Mouse (Mus musculus) heart, embryonic 14.5 days (tissue): ENCODE data around the gene Mak. TPM values are rescaled to one million over a fixed set of nuclear protein-coding genes. Genes with fewer than 3 reads are reported as not detected.
A peak's percentile ranks its signal among the peaks of the same experiment; 100 is the strongest.

ENCODE experiments used
- ATAC-seq: fragments of 200-750 bp; cut with Nextera tagmentation; 2 replicates; pipeline ENCODE4 v1.8.0; 2017; ENCODE audit warnings: low read depth, moderate TSS enrichment; ENCODE audit not compliant: insufficient number of reproducible peaks, insufficient read depth, low FRiP score
- H3K27ac ChIP-seq, 2 experiments: fragments of 200-500 bp in 1 of 2; fragments of 300-500 bp in 1 of 2; sonication (generic) in 1 of 2; replicated peaks in 1 of 2; 2 replicates each; pipeline ENCODE4 v1.5.1; 2012 to 2014; ENCODE audit warnings: low read depth in 2 of 2, low read length in 2 of 2, control low read depth in 1 of 2, mild to moderate bottlenecking in 1 of 2, mixed read lengths in 1 of 2; ENCODE audit not compliant: control insufficient read depth in 1 of 2, insufficient read depth in 1 of 2
- H3K27me3 ChIP-seq: fragments of 300-500 bp; sonication (generic); 2 replicates; pipeline ENCODE4 v1.6.1; 2014; ENCODE audit warnings: mild to moderate bottlenecking, low read length, control low read depth; ENCODE audit not compliant: control insufficient read depth, insufficient read depth
- H3K36me3 ChIP-seq: fragments of 300-500 bp; sonication (generic); 2 replicates; pipeline ENCODE4 v1.6.1; 2014; ENCODE audit warnings: mild to moderate bottlenecking, control low read depth, low read length, mixed read lengths; ENCODE audit not compliant: control insufficient read depth, insufficient read depth
- H3K4me1 ChIP-seq, 2 experiments: fragments of 200-500 bp in 1 of 2; fragments of 300-500 bp in 1 of 2; sonication (generic) in 1 of 2; 2 replicates each; pipeline ENCODE4 v1.6.1; 2012 to 2014; ENCODE audit warnings: low read length in 2 of 2, control low read depth in 1 of 2, mixed read lengths in 1 of 2; ENCODE audit not compliant: control insufficient read depth in 2 of 2, insufficient read depth in 2 of 2
- H3K4me2 ChIP-seq: fragments of 300-500 bp; sonication (generic); 2 replicates; pipeline ENCODE4 v1.6.1; 2014; ENCODE audit warnings: mild to moderate bottlenecking, low read length
- H3K4me3 ChIP-seq, 2 experiments: fragments of 200-500 bp in 1 of 2; fragments of 300-500 bp in 1 of 2; sonication (generic) in 1 of 2; 2 replicates each; pipeline ENCODE4 v1.5.1; 2012 to 2014; ENCODE audit warnings: low read length in 2 of 2, mild to moderate bottlenecking in 2 of 2, control low read depth in 1 of 2, low read depth in 1 of 2, moderate library complexity in 1 of 2; ENCODE audit not compliant: control insufficient read depth in 1 of 2, insufficient read depth in 1 of 2
- H3K9ac ChIP-seq: fragments of 300-500 bp; sonication (generic); 2 replicates; pipeline ENCODE4 v1.6.1; 2014; ENCODE audit warnings: mild to moderate bottlenecking, low read length
- H3K9me3 ChIP-seq: fragments of 300-500 bp; sonication (generic); 2 replicates; pipeline ENCODE4 v1.6.1; 2016; ENCODE audit warnings: low read length, control low read depth; ENCODE audit not compliant: control insufficient read depth
- WGBS: fragments of 180-500 bp; shearing (Covaris S2); extraction: QIAGEN DNeasy Blood & Tissue Kit; methylation state at CpG from one replicate; pipeline ENCODE4 v1.1.7; 2014; 5-methylcytosine and 5-hydroxymethylcytosine counted together
- polyA plus RNA-seq: library from polyadenylated mRNA; unstranded; fragments of >200 nt; fragmentation: Nextera tagmentation; extraction: Ambion mirVana; gene quantifications from 2 replicates; pipeline ENCODE4 v1.2.1, GENCODE M21; 2014

Mak gene
- polyA plus RNA-seq, 1 experiment from 2014 or later, result 0.04 TPM

- Histone ChIP-seq H3K4me3 (no peak overlapping the region), H3K9me3 (no peaks in the 10 kb centered on the region), H3K27me3 (no peaks in the 10 kb centered on the region), H3K4me2 (no peak overlapping the region), H3K27ac (no peak overlapping the region), H3K9ac (no peak overlapping the region), H3K36me3 (no peaks in the 10 kb centered on the region), H3K4me1 (no peaks in the 10 kb centered on the region)
- WGBS, result 91% methylated on average over 13 of the region's 13 CpGs
- no peak for ATAC-seq
Observed at GRCm38 (mm10) chr13:41105541-41105940, 26.0 kb upstream of the Mak start.

GRCm38 (mm10) chr13:41103841-41104525, 24.5 kb upstream of the Mak start:
- Histone ChIP-seq H3K4me2 (no peak overlapping the region), H3K9me3 (no peaks in the 10 kb centered on the region), H3K27ac (no peak overlapping the region), H3K4me3 (no peak overlapping the region), H3K36me3 (no peaks in the 10 kb centered on the region), H3K4me1 (no peaks in the 10 kb centered on the region), H3K9ac (no peak overlapping the region), H3K27me3 (no peaks in the 10 kb centered on the region)
- ATAC-seq, result no peak
- 69% methylated on average over 12 of the region's 12 CpGs for WGBS

- ATAC-seq, result no peak
- H3K4me3 ChIP-seq, result no peak overlapping the region
- H3K4me2 ChIP-seq, result no peak overlapping the region
- H3K9ac ChIP-seq, result no peak overlapping the region
- H3K4me1 ChIP-seq, result peaks cover 2% of the 10 kb centered on the region in 2 experiments; a peak in 1 of 4 replicates
- no peaks in the 10 kb centered on the region for H3K27me3 ChIP-seq
- H3K9me3 ChIP-seq, result no peaks in the 10 kb centered on the region
- 85% methylated on average over 2 of the region's 2 CpGs for WGBS
- no peak overlapping the region for H3K27ac ChIP-seq
- no peaks in the 10 kb centered on the region for H3K36me3 ChIP-seq
Observed at GRCm38 (mm10) chr13:41100031-41100430, 20.5 kb upstream of the Mak start.

- no peak overlapping the region for H3K27ac ChIP-seq
- H3K27me3 ChIP-seq, result no peaks in the 10 kb centered on the region
- H3K4me3 ChIP-seq, result no peak overlapping the region
- H3K9ac ChIP-seq, result no peak overlapping the region
- peaks cover 2% of the 10 kb centered on the region in 2 experiments; a peak in 1 of 4 replicates for H3K4me1 ChIP-seq
- no peak for ATAC-seq
- peak overlapping the region; percentile 38; the same call in 1 of the 2 replicates for H3K4me2 ChIP-seq
- H3K36me3 ChIP-seq, result no peaks in the 10 kb centered on the region
- 39% methylated on average over 15 of the region's 15 CpGs for WGBS
- H3K9me3 ChIP-seq, result no peaks in the 10 kb centered on the region
Observed at GRCm38 (mm10) chr13:41098325-41098724, 18.8 kb upstream of the Mak start.

DNA sequence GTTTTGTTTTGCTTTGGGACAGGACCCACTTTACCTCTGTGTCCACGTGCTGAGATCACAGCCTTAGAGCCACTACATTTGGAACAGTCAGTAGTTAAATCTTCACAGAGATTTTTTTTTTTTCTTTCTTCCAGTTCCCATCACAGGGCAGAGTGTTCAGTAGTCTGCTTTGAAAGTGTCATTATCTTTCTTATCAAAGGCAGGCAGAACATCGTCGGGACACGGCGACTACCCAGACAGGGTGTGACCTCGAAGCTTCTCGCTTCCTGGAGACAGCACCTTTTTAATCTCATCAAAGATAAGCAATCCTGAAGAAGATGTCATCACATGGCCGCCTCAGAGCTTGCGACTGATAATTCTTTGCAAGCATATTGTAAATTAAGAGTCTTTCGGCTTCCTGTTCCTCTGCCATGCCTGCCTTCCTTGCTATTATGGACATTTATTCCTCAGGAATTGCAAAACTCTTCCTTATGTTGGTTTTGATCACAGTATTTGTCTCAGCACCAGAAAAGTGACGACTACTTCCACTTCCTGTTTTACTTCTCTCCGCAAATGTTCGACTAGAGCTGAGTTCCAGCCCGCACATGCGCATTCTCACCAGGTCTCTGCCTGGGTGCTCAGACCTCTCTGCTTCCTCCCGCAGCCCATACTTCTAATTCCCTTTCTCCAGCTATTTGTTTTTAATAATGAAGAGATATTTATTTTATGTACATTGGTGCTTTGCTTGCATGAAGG, 18.0 kb upstream of the Mak start:
- H3K4me1 ChIP-seq, result peaks cover 2% of the 10 kb centered on the region in 2 experiments; a peak in 1 of 4 replicates
- H3K4me2 ChIP-seq, result peak overlapping the region; percentile 51
- ATAC-seq, result no peak
- H3K9ac ChIP-seq, result no peak overlapping the region
- H3K4me3 ChIP-seq, result peak overlapping the region in 1 of 2 experiments; percentile 6; a peak in 1 of 4 replicates
- no peaks in the 10 kb centered on the region for H3K9me3 ChIP-seq
- no peak overlapping the region for H3K27ac ChIP-seq
- H3K36me3 ChIP-seq, result no peaks in the 10 kb centered on the region
- H3K27me3 ChIP-seq, result no peaks in the 10 kb centered on the region
- 28% methylated on average over 16 of the region's 16 CpGs for WGBS

DNA sequence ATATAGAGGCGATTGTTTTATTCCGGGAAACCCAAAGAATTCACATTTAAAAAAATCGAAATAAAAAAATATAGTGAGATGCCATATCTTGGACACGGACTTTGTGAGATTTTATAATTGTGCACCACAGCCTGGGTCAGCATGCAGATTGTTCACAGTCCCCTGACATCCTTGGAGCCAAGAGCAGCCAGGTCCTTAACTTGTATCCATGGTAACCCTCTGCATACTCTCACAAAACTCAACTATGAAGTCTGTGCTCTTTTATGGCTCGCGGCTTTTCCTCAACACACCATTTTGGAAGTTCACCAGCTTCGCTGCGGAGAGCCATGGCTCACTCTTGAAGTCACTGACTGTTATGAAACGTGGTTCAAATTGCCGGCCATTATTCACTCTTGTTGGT, 14.7 kb upstream of the Mak start:
- 82% methylated on average over 10 of the region's 10 CpGs for WGBS
- Histone ChIP-seq H3K4me2 (no peak overlapping the region), H3K4me1 (peaks cover 2% of the 10 kb centered on the region in 2 experiments; a peak in 1 of 4 replicates), H3K4me3 (no peak overlapping the region), H3K27ac (no peak overlapping the region), H3K27me3 (no peaks in the 10 kb centered on the region), H3K9ac (no peak overlapping the region), H3K9me3 (no peaks in the 10 kb centered on the region), H3K36me3 (no peaks in the 10 kb centered on the region)
- no peak for ATAC-seq

- Histone ChIP-seq H3K4me2 (no peak overlapping the region), H3K4me1 (no peaks in the 10 kb centered on the region), H3K27ac (no peak overlapping the region), H3K27me3 (no peaks in the 10 kb centered on the region), H3K4me3 (no peak overlapping the region), H3K9ac (no peak overlapping the region), H3K9me3 (no peaks in the 10 kb centered on the region), H3K36me3 (no peaks in the 10 kb centered on the region)
- WGBS, result 34% methylated on average over 10 of the region's 10 CpGs
- no peak for ATAC-seq
Observed at GRCm38 (mm10) chr13:41091271-41091670, 11.8 kb upstream of the Mak start.
